Mouse (Mus musculus) myocyte (in vitro differentiated cells): ENCODE measurements around the gene Tmsb4x. TPM values are rescaled to one million over a fixed set of nuclear protein-coding genes. Genes with fewer than 3 reads are reported as not detected.

Experiments used
- H3K27me3 ChIP-seq: one replicate; pipeline ENCODE4 v1.6.1; 2011; ENCODE audit not compliant: control insufficient read depth, insufficient read depth, insufficient read length
- H3K36me3 ChIP-seq: one replicate; pipeline ENCODE4 v1.6.1; 2011; ENCODE audit not compliant: control insufficient read depth, insufficient read depth
- H3K4me2 ChIP-seq: one replicate; pipeline ENCODE4 v1.6.1; 2011; ENCODE audit warnings: low read depth, control low read depth
- H3K4me3 ChIP-seq: one replicate; pipeline ENCODE4 v1.5.1; 2011; ENCODE audit warnings: mild to moderate bottlenecking, control low read depth, moderate library complexity
- H3K79me2 ChIP-seq: one replicate; pipeline ENCODE4 v1.6.1; 2011; ENCODE audit not compliant: control insufficient read depth, insufficient read depth
- H3ac ChIP-seq: one replicate; pipeline ENCODE4 v1.6.1; 2011; ENCODE audit not compliant: control insufficient read depth, insufficient read length
- CEBPB ChIP-seq: IDR thresholded peaks from 2 replicates; pipeline ENCODE4 v1.6.1; 2011; ENCODE audit warnings: mild to moderate bottlenecking, moderate library complexity; ENCODE audit not compliant: poor library complexity, insufficient read depth, severe bottlenecking
- E2F4 ChIP-seq: IDR thresholded peaks from one replicate; pipeline ENCODE4 v1.6.1; 2011; ENCODE audit warnings: mild to moderate bottlenecking, control low read depth, moderate library complexity; ENCODE audit not compliant: insufficient read depth
- MAX ChIP-seq: IDR thresholded peaks from one replicate; pipeline ENCODE4 v1.6.1; 2011; ENCODE audit warnings: low read depth, mild to moderate bottlenecking, control low read depth
- MYOD1 ChIP-seq, 3 experiments: IDR thresholded peaks; one replicate each; pipeline ENCODE4 v1.6.1; 2011; ENCODE audit warnings: control low read depth in 2 of 3, low read depth in 2 of 3, mild to moderate bottlenecking in 2 of 3, moderate library complexity in 1 of 3; ENCODE audit not compliant: insufficient read length in 2 of 3, control insufficient read depth in 1 of 3
- MYOG ChIP-seq, 3 experiments: IDR thresholded peaks; one replicate each; pipeline ENCODE4 v1.6.1; 2011; ENCODE audit warnings: control low read depth in 2 of 3, low read depth in 2 of 3, mild to moderate bottlenecking in 2 of 3; ENCODE audit not compliant: insufficient read length in 2 of 3, control insufficient read depth in 1 of 3, insufficient read depth in 1 of 3
- POLR2A ChIP-seq: IDR thresholded peaks from one replicate; pipeline ENCODE4 v1.6.1; 2011; ENCODE audit warnings: low read depth, mild to moderate bottlenecking, control low read depth, moderate library complexity; ENCODE audit not compliant: insufficient read length
- POLR2AphosphoS2 ChIP-seq: IDR thresholded peaks from one replicate; pipeline ENCODE4 v1.6.1; 2011; ENCODE audit warnings: low read depth, control low read depth; ENCODE audit not compliant: insufficient read length
- REST ChIP-seq: IDR thresholded peaks from one replicate; pipeline ENCODE4 v1.6.1; 2011; ENCODE audit warnings: mild to moderate bottlenecking, control low read depth, moderate library complexity; ENCODE audit not compliant: insufficient read depth, insufficient read length
- SRF ChIP-seq: IDR thresholded peaks from one replicate; pipeline ENCODE4 v1.6.1; 2011; ENCODE audit warnings: low read depth; ENCODE audit not compliant: control insufficient read depth, insufficient read length
- TCF12 ChIP-seq: IDR thresholded peaks from one replicate; pipeline ENCODE4 v1.6.1; 2011; ENCODE audit warnings: mild to moderate bottlenecking, control low read depth; ENCODE audit not compliant: poor library complexity, insufficient read depth, severe bottlenecking
- TCF3 ChIP-seq: IDR thresholded peaks from one replicate; pipeline ENCODE4 v1.6.1; 2011; ENCODE audit warnings: low read depth, control low read depth; ENCODE audit not compliant: insufficient read length
- USF1 ChIP-seq: IDR thresholded peaks from one replicate; pipeline ENCODE4 v1.6.1; 2011; ENCODE audit warnings: low read depth, mild to moderate bottlenecking, control low read depth, moderate library complexity
- polyA plus RNA-seq: library from polyadenylated mRNA; unstranded; fragments of >200 nt; fragmentation: generic; extraction: Trizol; gene quantifications from one replicate; pipeline ENCODE4 v1.2.1, GENCODE M21; 2012; ENCODE audit warnings: missing spikeins

Tmsb4x gene
- polyA plus RNA-seq, 1 experiment: 1,682 TPM

DNA sequence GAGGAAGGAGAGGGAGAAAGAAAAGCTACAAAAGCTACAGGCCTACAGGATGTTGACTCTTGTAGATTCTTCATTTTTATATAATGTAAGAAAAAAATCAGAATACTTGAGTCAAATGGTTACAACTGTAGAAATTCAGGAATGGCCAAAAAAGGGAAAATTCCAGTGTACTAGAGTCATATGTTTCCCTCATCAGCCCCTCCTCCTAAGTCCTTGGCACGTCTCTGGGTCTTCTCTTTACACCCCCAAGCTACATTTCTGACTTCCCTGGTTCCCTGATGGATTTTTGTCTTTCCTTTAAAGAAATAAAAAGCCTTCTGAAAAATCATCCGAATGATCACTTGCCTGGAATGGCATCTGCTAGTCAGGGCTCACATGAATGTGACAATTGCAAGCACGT lies 34.8 kb downstream of the Tmsb4x start:
- Histone ChIP-seq H3K36me3 (no peaks in the 10 kb centered on the region), H3ac (no peak overlapping the region), H3K4me3 (no peak overlapping the region), H3K4me2 (no peak overlapping the region), H3K79me2 (no peaks in the 10 kb centered on the region), H3K27me3 (no peaks in the 10 kb centered on the region)
- TF ChIP-seq SRF (no peak), E2F4 (no peak), MYOG (IDR thresholded peaks at IDR 0.05; ENCODE audit: control insufficient read depth in 1 of 3, insufficient read depth in 1 of 3, insufficient read length in 2 of 3, low read depth in 2 of 3) (no peak)

DNA sequence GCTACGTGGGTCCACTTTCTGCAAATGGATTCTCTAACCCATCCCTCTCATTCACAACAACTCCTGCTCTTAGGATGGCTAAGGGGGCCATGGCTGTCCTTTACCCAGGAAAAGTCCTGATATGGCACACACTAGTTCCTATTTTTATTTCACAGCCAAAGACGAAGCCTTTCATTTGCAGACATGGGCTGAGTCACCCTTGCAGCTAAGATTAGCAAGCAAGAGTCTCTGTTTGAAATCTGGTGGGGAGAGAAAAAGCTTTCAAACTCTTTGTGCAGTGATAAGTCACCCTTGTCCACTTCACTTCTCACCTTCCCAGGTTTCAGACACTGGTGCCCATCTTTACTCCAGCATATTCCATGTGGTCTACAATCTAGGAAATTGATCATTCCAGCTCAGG lies 36.9 kb downstream of the Tmsb4x start:
- Histone ChIP-seq H3ac (no peak overlapping the region), H3K27me3 (no peaks in the 10 kb centered on the region), H3K79me2 (no peaks in the 10 kb centered on the region), H3K36me3 (no peaks in the 10 kb centered on the region), H3K4me3 (no peak overlapping the region), H3K4me2 (peak overlapping the region; percentile 42)
- no peak for TF ChIP-seq E2F4
- no peak for TF ChIP-seq TCF3
- TF ChIP-seq MAX: no peak
- TF ChIP-seq POLR2A: no peak
- TF ChIP-seq TCF12: no peak
- no peak for TF ChIP-seq USF1
- no peak for TF ChIP-seq REST
- no peak for TF ChIP-seq CEBPB
- no peak for TF ChIP-seq MYOG (IDR thresholded peaks at IDR 0.05; ENCODE audit: control insufficient read depth in 1 of 3, insufficient read depth in 1 of 3, insufficient read length in 2 of 3, low read depth in 2 of 3)
- no peak for TF ChIP-seq MYOD1 (IDR thresholded peaks at IDR 0.05; ENCODE audit: control insufficient read depth in 1 of 3, insufficient read length in 2 of 3, low read depth in 2 of 3)
- TF ChIP-seq POLR2AphosphoS2: no peak
- no peak for TF ChIP-seq SRF

- Histone ChIP-seq H3K79me2 (no peaks in the 10 kb centered on the region), H3K27me3 (no peaks in the 10 kb centered on the region), H3K4me2 (no peak overlapping the region), H3ac (no peak overlapping the region), H3K4me3 (no peak overlapping the region), H3K36me3 (no peaks in the 10 kb centered on the region)
- TF ChIP-seq SRF: no peak
- TF ChIP-seq TCF12: no peak
- TF ChIP-seq TCF3: no peak
- TF ChIP-seq POLR2A: no peak
- no peak for TF ChIP-seq POLR2AphosphoS2
- no peak for TF ChIP-seq MYOD1 (IDR thresholded peaks at IDR 0.05; ENCODE audit: control insufficient read depth in 1 of 3, insufficient read length in 2 of 3, low read depth in 2 of 3)
- TF ChIP-seq MAX: no peak
- TF ChIP-seq USF1: no peak
- TF ChIP-seq MYOG (IDR thresholded peaks at IDR 0.05; ENCODE audit: control insufficient read depth in 1 of 3, insufficient read depth in 1 of 3, insufficient read length in 2 of 3, low read depth in 2 of 3): no peak
- TF ChIP-seq E2F4: no peak
- no peak for TF ChIP-seq REST
- no peak for TF ChIP-seq CEBPB
These were observed 37.8 kb downstream of the Tmsb4x start for GRCm38 (mm10) chrX:167171281-167171680.

DNA sequence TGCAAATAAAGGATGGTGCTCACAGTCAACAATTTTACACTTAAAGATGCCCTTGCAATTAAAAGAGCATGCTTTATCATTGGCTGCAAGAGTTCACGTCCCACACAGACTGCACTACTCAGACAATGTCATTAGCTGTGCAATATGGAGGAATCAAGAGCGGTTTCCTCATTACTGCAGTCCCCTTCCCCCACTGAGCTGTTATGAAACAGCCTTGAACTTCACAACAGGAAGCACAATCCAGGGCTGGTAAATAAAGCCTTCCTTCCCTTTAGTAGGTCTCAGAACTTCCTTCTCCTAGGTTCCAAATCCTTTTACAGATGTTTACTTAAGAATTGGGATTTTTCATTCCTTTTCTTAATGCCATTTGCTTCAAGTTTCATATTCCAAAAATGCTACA lies 41.8 kb downstream of the Tmsb4x start:
- no peaks in the 10 kb centered on the region for H3K79me2 ChIP-seq
- H3K36me3 ChIP-seq: no peaks in the 10 kb centered on the region
- TF ChIP-seq USF1: no peak
- TF ChIP-seq MYOG (IDR thresholded peaks at IDR 0.05; ENCODE audit: control insufficient read depth in 1 of 3, insufficient read depth in 1 of 3, insufficient read length in 2 of 3, low read depth in 2 of 3): no peak
- no peak for TF ChIP-seq TCF12
- TF ChIP-seq CEBPB: no peak
- TF ChIP-seq POLR2AphosphoS2: no peak
- no peaks in the 10 kb centered on the region for H3K27me3 ChIP-seq
- no peak overlapping the region for H3K4me2 ChIP-seq
- no peak overlapping the region for H3ac ChIP-seq
- no peak overlapping the region for H3K4me3 ChIP-seq

DNA sequence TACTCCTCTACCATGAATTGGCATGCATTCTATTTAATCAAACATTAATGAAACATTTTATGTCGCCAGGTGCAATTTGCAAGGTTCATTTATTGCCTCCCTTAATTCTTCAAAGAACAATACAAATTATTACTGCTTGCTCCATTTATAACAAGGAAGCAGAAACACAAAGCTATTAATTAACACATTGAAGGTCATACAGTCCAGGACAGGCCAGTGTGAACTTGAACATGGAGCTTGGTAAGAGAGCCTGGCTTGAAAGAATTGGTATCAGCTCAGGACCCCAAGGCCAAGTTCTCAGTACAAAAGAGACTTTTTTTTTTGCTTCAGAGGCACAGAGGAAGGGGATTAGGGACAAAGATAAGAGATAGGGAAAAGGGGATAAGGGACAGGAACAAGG lies 43.1 kb downstream of the Tmsb4x start:
- Histone ChIP-seq H3K36me3 (no peaks in the 10 kb centered on the region), H3ac (no peak overlapping the region), H3K4me2 (no peak overlapping the region), H3K4me3 (no peak overlapping the region), H3K79me2 (no peaks in the 10 kb centered on the region), H3K27me3 (no peaks in the 10 kb centered on the region)
- TF ChIP-seq MAX: no peak
- no peak for TF ChIP-seq MYOD1 (IDR thresholded peaks at IDR 0.05; ENCODE audit: control insufficient read depth in 1 of 3, insufficient read length in 2 of 3, low read depth in 2 of 3)
- no peak for TF ChIP-seq MYOG (IDR thresholded peaks at IDR 0.05; ENCODE audit: control insufficient read depth in 1 of 3, insufficient read depth in 1 of 3, insufficient read length in 2 of 3, low read depth in 2 of 3)
- no peak for TF ChIP-seq TCF12
- no peak for TF ChIP-seq REST
- TF ChIP-seq POLR2AphosphoS2: no peak
- TF ChIP-seq USF1: no peak
- no peak for TF ChIP-seq CEBPB
- TF ChIP-seq SRF: no peak
- TF ChIP-seq TCF3: no peak
- no peak for TF ChIP-seq E2F4
- TF ChIP-seq POLR2A: no peak
